Mouse (Mus musculus) brain, embryonic 14.5 days (tissue): ENCODE data around the gene Aco1.

Source experiments
- CTCF ChIP-seq: fragments of 200-500 bp; IDR thresholded peaks from 2 replicates; pipeline ENCODE4 v1.5.1; 2012; ENCODE audit warnings: inconsistent platforms, mild to moderate bottlenecking, moderate library complexity, borderline replicate concordance; ENCODE audit not compliant: insufficient read depth, insufficient read length; ENCODE audit errors: extremely low read depth
- POLR2A ChIP-seq: fragments of 200-500 bp; IDR thresholded peaks from 2 replicates; pipeline ENCODE4 v1.6.1; 2012; ENCODE audit warnings: mild to moderate bottlenecking, inconsistent platforms, borderline replicate concordance; ENCODE audit not compliant: poor library complexity, insufficient read depth, insufficient read length, severe bottlenecking; ENCODE audit errors: extremely low read depth

- no peak for TF ChIP-seq POLR2A
- no peak for TF ChIP-seq CTCF
Observed at GRCm38 (mm10) chr4:40106004-40106536, 36.8 kb upstream of the Aco1 start.
